Mouse (Mus musculus) megakaryocyte, embryonic 14.5 days (primary cell): ENCODE measurements at regions not wholly inside any gene's neighbourhood (a gene's known extent, or its start where the extent isn't known, plus 50 kb on each side); places are given as distances from the start of the nearest gene placed in this dataset.

Experiments
- FLI1 ChIP-seq: IDR thresholded peaks from 2 replicates; pipeline ENCODE4 v1.6.1; 2012; ENCODE audit warnings: low read length, inconsistent platforms, mixed read lengths
- GATA1 ChIP-seq: IDR thresholded peaks from 3 replicates; pipeline ENCODE4 v1.6.1; 2012; ENCODE audit warnings: mixed read lengths, low read length, inconsistent platforms, borderline replicate concordance

GRCm38 (mm10) chr2:53388652-53389051, 197.1 kb downstream of the Arl6ip6 start:
- TF ChIP-seq GATA1: no peak
- TF ChIP-seq FLI1: no peak
